Mouse (Mus musculus) heart, postnatal 0 days (tissue): ENCODE measurements around the gene Tulp2. TPM values are rescaled to one million over a fixed set of nuclear protein-coding genes. Genes with fewer than 3 reads are reported as not detected.

ENCODE experiments used
- ATAC-seq: fragments of 200-750 bp; cut with Nextera tagmentation; 2 replicates; pipeline ENCODE4 v1.8.0; 2017; ENCODE audit warnings: low read depth, moderate number of reproducible peaks, moderate library complexity; ENCODE audit not compliant: insufficient read depth
- DNase-seq: peaks from one replicate; pipeline ENCODE4 v3.0.0-alpha.2; 2016; ENCODE audit warnings: low spot score
- H3K27ac ChIP-seq: fragments of 300-500 bp; sonication (generic); 2 replicates; pipeline ENCODE4 v1.5.1; 2014; ENCODE audit warnings: low read depth, mild to moderate bottlenecking
- H3K27me3 ChIP-seq: fragments of 300-500 bp; sonication (generic); 2 replicates; pipeline ENCODE4 v1.6.1; 2014; ENCODE audit warnings: low read length, mixed read lengths; ENCODE audit not compliant: control insufficient read depth, insufficient read depth
- H3K36me3 ChIP-seq: fragments of 300-500 bp; sonication (generic); replicated peaks from 2 replicates; pipeline ENCODE4 v1.6.1; 2014; ENCODE audit warnings: low read length, mixed read lengths; ENCODE audit not compliant: control insufficient read depth, insufficient read depth
- H3K4me1 ChIP-seq: fragments of 300-500 bp; sonication (generic); 2 replicates; pipeline ENCODE4 v1.6.1; 2014; ENCODE audit warnings: antibody characterized with exemption; ENCODE audit not compliant: control insufficient read depth, insufficient read depth
- H3K4me2 ChIP-seq: fragments of 300-500 bp; sonication (generic); 2 replicates; pipeline ENCODE4 v1.6.1; 2014; ENCODE audit warnings: low read depth, mild to moderate bottlenecking, low read length, moderate library complexity
- H3K4me3 ChIP-seq: fragments of 300-500 bp; sonication (generic); 2 replicates; pipeline ENCODE4 v1.5.1; 2014; ENCODE audit warnings: low read depth, low read length
- H3K9ac ChIP-seq: fragments of 300-500 bp; sonication (generic); replicated peaks from 2 replicates; pipeline ENCODE4 v1.6.1; 2014; ENCODE audit warnings: low read depth, low read length, mixed read lengths
- H3K9me3 ChIP-seq: fragments of 300-500 bp; sonication (generic); replicated peaks from 2 replicates; pipeline ENCODE4 v1.6.1; 2016; ENCODE audit warnings: low read length; ENCODE audit not compliant: control insufficient read depth
- CTCF ChIP-seq: IDR thresholded peaks from 2 replicates; pipeline ENCODE4 v1.5.1; 2016; ENCODE audit warnings: antibody characterized with exemption, control low read depth, low read depth
- EP300 ChIP-seq: IDR thresholded peaks from 2 replicates; pipeline ENCODE4 v1.6.1; 2016; ENCODE audit warnings: antibody characterized with exemption, low read depth
- WGBS: fragments of 180-500 bp; shearing (Covaris S2); extraction: QIAGEN DNeasy Blood & Tissue Kit; methylation state at CpG from one replicate; pipeline ENCODE4 v1.1.7; 2014; 5-methylcytosine and 5-hydroxymethylcytosine counted together
- polyA plus RNA-seq: library from polyadenylated mRNA; unstranded; fragments of >200 nt; fragmentation: Nextera tagmentation; extraction: Ambion mirVana; gene quantifications from 2 replicates; pipeline ENCODE4 v1.2.1, GENCODE M21; 2015
- total RNA-seq: library from RNA; depleted of rRNA; stranded (reverse); fragments of >200 nt; gene quantifications from 2 replicates; pipeline ENCODE4 v1.2.3, GENCODE M21; 2014; ENCODE audit warnings: low replicate concordance

The Tulp2 gene
- total and polyA plus RNA-seq, 2 experiments from 2014 or later = 0.20 TPM; not detected in 1

DNA sequence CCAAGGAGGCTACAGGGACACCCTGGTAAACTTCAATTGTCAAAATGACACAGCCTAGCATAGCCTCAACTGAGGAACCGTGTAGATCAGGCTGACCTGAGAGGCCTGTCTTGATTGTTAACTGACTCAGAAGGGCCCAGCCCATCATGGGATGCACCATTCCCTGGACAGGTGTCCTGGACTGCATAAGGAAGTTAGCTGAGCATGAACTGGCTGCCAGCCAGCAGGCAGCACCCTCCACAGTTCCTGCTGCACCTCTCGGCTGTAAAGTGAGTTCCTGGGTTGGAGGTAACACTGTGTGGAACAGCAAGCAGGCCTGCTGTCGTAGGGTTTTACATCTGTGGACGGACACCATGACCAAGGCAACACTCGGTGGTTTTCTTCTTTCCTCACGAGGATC is 25.9 kb downstream of the Tulp2 start:
- peaks cover 35% of the 10 kb centered on the region for H3K36me3 ChIP-seq
- no peak overlapping the region for H3K27ac ChIP-seq
- no peak overlapping the region for H3K4me3 ChIP-seq
- no peak for DNase-seq
- H3K27me3 ChIP-seq = no peaks in the 10 kb centered on the region
- H3K4me2 ChIP-seq = no peak overlapping the region
- H3K9me3 ChIP-seq = no peaks in the 10 kb centered on the region
- H3K9ac ChIP-seq = no peak overlapping the region
- TF ChIP-seq EP300 (no peak), CTCF (no peak)
- ATAC-seq = no peak
- 84% methylated on average over 6 of the region's 6 CpGs for WGBS
- peaks cover 13% of the 10 kb centered on the region for H3K4me1 ChIP-seq

DNA sequence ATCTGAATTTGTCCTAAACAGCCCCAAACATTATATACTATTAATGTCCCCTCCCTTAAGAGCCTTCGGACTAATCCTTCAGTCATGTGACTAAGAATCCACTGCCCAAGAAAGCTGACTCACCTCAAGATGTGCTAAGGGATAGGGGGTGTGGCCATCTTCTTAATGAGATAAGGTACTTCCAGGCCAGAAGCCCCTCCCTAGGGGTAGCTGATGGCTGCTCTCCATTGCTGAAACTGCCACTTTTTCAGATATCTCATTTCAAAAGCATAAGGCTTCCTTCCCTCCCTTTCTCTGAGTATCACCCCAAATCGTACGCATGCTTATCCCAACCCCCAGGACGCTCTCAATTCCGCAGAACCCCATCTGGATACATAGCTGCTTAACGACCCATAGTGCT is 26.9 kb downstream of the Tulp2 start:
- H3K9ac ChIP-seq = peak overlapping the region; percentile 84; the same call in 1 of the 2 replicates
- 86% methylated on average over 6 of the region's 6 CpGs for WGBS
- H3K27me3 ChIP-seq = no peaks in the 10 kb centered on the region
- peak overlapping the region; percentile 85 for H3K4me2 ChIP-seq
- H3K4me1 ChIP-seq = peaks cover 13% of the 10 kb centered on the region
- no peaks in the 10 kb centered on the region for H3K9me3 ChIP-seq
- no peak for TF ChIP-seq CTCF
- TF ChIP-seq EP300 = no peak
- peaks cover 29% of the 10 kb centered on the region for H3K36me3 ChIP-seq
- DNase-seq (no peak), ATAC-seq (no peak)
- no peak overlapping the region for H3K4me3 ChIP-seq
- H3K27ac ChIP-seq = no peak overlapping the region

DNA sequence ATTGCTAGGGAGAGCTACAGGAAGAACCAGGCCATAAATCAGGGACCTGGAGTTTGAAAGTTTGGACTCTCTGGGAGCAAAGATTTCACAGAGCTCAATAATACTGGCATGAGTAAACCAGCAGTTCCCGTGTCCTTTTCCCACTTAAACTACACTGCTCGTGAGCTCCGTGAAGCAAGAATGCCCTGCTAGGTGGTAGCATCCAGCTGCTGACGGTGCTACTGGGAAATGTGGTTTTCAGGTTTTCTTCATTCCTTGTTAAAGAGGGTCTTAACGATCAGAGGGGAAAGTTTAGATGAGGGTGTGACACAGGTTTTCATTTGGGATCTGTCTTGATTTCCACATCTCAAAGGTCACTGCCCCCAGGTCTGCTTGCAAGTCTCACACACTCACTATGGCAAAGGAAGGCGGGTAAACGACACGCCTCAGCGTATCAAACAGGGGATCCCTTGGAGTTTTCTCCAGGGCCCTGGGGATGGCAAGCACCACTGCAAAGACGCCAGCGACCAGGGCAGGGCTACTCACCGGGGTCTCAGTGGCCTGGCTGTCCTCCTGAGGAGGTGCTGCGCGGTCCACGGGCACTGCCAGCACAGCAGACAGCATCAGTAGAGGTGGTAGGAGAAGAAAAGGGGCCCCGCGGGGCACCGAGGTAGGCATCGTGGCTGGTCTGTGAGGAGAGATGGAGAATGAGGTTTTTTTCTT is 27.7 kb downstream of the Tulp2 start:
- Histone ChIP-seq H3K36me3 (peaks cover 29% of the 10 kb centered on the region), H3K4me1 (peaks cover 13% of the 10 kb centered on the region), H3K4me3 (peak overlapping the region; percentile 92), H3K9ac (peak overlapping the region; percentile 84), H3K27me3 (no peaks in the 10 kb centered on the region), H3K4me2 (peak overlapping the region; percentile 85), H3K9me3 (no peaks in the 10 kb centered on the region), H3K27ac (peak overlapping the region; percentile 86)
- no peak for TF ChIP-seq EP300
- TF ChIP-seq CTCF = no peak
- WGBS = 31% methylated on average over 19 of the region's 19 CpGs
- ATAC-seq (no peak), DNase-seq (no peak)

DNA sequence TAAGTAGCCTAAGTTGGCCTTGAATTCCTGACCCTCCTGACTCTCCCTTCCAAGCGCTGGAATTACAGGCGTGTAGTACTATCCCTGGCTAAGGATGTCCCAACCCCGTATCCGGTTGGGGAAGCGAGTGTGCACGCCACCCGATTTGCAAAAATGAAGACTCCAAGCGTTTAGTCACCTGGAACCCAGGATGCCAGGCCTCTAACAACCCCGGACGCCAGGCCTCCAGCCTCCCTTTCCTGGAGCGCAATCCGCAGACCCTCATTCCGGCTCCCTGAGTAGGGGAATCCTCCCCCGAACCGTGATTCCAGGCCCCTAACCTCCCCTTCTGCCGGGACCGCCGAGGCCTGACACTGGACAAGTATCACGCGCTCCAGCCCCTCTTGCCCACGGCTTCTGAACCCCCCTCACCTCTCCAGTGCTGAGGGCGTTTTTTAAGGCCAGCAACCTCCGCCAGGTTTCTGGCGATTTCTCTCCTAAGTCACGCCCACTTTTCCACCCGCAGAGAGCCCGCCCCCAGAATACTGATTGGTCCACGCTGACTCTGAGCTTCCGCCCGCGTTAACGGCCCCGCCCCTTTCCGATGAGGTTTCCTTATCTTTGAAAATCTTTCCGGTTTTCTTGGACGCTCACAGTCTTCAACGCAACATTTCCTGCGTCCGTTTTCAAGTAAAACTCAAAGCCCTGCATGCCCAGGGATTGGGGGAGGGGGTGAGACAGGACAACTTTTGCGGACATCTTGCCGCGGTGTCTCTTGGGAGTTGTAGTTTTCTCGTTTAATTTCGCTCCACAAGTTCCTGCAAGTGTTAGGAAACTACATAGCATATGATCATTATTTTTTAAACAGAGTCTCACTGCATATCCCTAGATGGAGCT is 28.5 kb downstream of the Tulp2 start, which contains the start of gene Nucb1:
Nucb1 (minus strand) TSS at position 495 of the 876 bp plus-strand sequence.
- no peaks in the 10 kb centered on the region for H3K9me3 ChIP-seq
- H3K9ac ChIP-seq = peak within 1 kb of the TSS; percentile 84
- DNase-seq = peak; percentile 95
- H3K36me3 ChIP-seq = peaks cover 29% of the 10 kb centered on the region
- WGBS = under 1% methylated on average over 44 of the region's 44 CpGs
- H3K4me3 ChIP-seq = peak within 1 kb of the TSS; percentile 92
- H3K27ac ChIP-seq = peak within 1 kb of the TSS; percentile 86
- TF ChIP-seq CTCF (no peak; the same call in 1 of the 2 replicates), EP300 (peak; percentile 85)
- peaks cover 13% of the 10 kb centered on the region for H3K4me1 ChIP-seq
- peak within 1 kb of the TSS; percentile 85 for H3K4me2 ChIP-seq
- no peaks in the 10 kb centered on the region for H3K27me3 ChIP-seq
- peak; percentile 92 for ATAC-seq

DNA sequence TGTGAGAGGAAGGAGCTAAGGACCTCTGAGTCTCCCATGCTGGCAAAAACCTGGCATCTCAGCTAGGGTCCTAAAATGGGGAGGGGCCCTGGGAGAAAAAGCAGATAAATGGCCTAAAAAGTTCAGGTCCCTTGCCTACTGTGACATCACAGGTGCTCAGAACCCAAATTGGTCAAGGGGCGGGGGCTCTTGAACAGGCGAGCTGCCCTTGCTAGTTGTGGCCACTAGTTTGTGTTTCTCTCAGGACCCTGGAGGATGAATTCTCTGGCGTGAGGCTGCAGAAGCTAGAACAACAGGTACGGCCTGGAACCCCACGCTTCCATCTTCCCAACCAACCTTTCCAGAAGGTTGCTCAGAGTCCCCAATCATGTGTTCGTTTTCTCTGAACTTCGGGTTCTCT is 32.7 kb downstream of the Tulp2 start:
- DNase-seq (no peak), ATAC-seq (no peak)
- Histone ChIP-seq H3K4me3 (no peak overlapping the region), H3K4me2 (no peak overlapping the region), H3K9me3 (no peaks in the 10 kb centered on the region), H3K9ac (no peak overlapping the region), H3K27me3 (no peaks in the 10 kb centered on the region), H3K36me3 (no peaks in the 10 kb centered on the region), H3K4me1 (peaks cover 4% of the 10 kb centered on the region), H3K27ac (no peak overlapping the region)
- 79% methylated on average over 7 of the region's 7 CpGs for WGBS
- TF ChIP-seq EP300 (no peak), CTCF (no peak)
